15 mouse cellular contexts compared by ENCODE assay signal in genomic region chr5:100279474-100279873, GRCm38 (mm10).
"Had no signal": no experiment of that assay in that cellular context is flagged by ENCODE, and none has a peak within 500 bp of the region (broad histone marks: within the 10 kb centered on the region; RNA-seq: fewer than 3 reads in every experiment).

No protein-coding gene starts in this region.

- ATAC-seq: lung, postnatal 0 days had no signal

- H3K4me1 ChIP-seq: kidney, embryonic 15.5 days; liver, embryonic 15.5 days; midbrain, embryonic 10.5 days had no signal

- H3K27ac ChIP-seq: kidney, embryonic 15.5 days; left cerebral cortex, adult 2 months; limb, embryonic 10.5 days; liver, embryonic 15.5 days; midbrain, embryonic 10.5 days; neural tube, embryonic 15.5 days had no signal

- H3K27me3 ChIP-seq: kidney, embryonic 15.5 days; liver, embryonic 15.5 days; neural tube, embryonic 15.5 days had no signal

- H3K4me3 ChIP-seq: kidney, embryonic 15.5 days; left cerebral cortex, adult 2 months; limb, embryonic 10.5 days; liver, embryonic 15.5 days; midbrain, embryonic 10.5 days; myocyte; neural tube, embryonic 15.5 days had no signal

- DNase-seq: kidney, postnatal 14 days; lung, adult 2 months; lung, postnatal 4 days; midbrain, embryonic 14.5 days; right cerebral cortex, postnatal 14 days; thymus, adult 18-20 months; thymus, postnatal 14 days had no signal
